Mouse (Mus musculus) midbrain, embryonic 13.5 days (tissue): ENCODE data around the gene Pak6. TPM values are rescaled to one million over a fixed set of nuclear protein-coding genes. Genes with fewer than 3 reads are reported as not detected.

ENCODE experiments used
- ATAC-seq: fragments of 200-750 bp; cut with Nextera tagmentation; 2 replicates; pipeline ENCODE4 v1.8.0; 2017; ENCODE audit warnings: mild to moderate bottlenecking, moderate TSS enrichment, moderate library complexity
- H3K27ac ChIP-seq: fragments of 300-500 bp; sonication (generic); 2 replicates; pipeline ENCODE4 v1.5.1; 2015; ENCODE audit warnings: inconsistent platforms, mild to moderate bottlenecking, moderate library complexity
- H3K27me3 ChIP-seq: fragments of 300-500 bp; sonication (generic); 2 replicates; pipeline ENCODE4 v1.6.1; 2015; ENCODE audit warnings: mild to moderate bottlenecking, inconsistent platforms
- H3K36me3 ChIP-seq: fragments of 300-500 bp; sonication (generic); 2 replicates; pipeline ENCODE4 v1.6.1; 2015; ENCODE audit warnings: mild to moderate bottlenecking, inconsistent platforms
- H3K4me1 ChIP-seq: fragments of 300-500 bp; sonication (generic); replicated peaks from 2 replicates; pipeline ENCODE4 v1.6.1; 2015; ENCODE audit warnings: inconsistent platforms
- H3K4me2 ChIP-seq: fragments of 300-500 bp; sonication (generic); replicated peaks from 2 replicates; pipeline ENCODE4 v1.6.1; 2015; ENCODE audit warnings: moderate library complexity, mild to moderate bottlenecking, inconsistent platforms
- H3K4me3 ChIP-seq: fragments of 300-500 bp; sonication (generic); replicated peaks from 2 replicates; pipeline ENCODE4 v1.5.1; 2015; ENCODE audit warnings: mild to moderate bottlenecking, inconsistent platforms
- H3K9ac ChIP-seq: fragments of 300-500 bp; sonication (generic); replicated peaks from 2 replicates; pipeline ENCODE4 v1.6.1; 2015; ENCODE audit warnings: mild to moderate bottlenecking, inconsistent platforms
- H3K9me3 ChIP-seq: fragments of 300-500 bp; sonication (generic); 2 replicates; pipeline ENCODE4 v1.6.1; 2016; ENCODE audit warnings: mild to moderate bottlenecking, inconsistent platforms
- WGBS: fragments of 180-500 bp; shearing (Covaris S2); methylation state at CpG from one replicate; pipeline ENCODE4 v1.1.7; 2015; 5-methylcytosine and 5-hydroxymethylcytosine counted together
- polyA plus RNA-seq: library from polyadenylated mRNA; unstranded; fragments of >200 nt; fragmentation: Nextera tagmentation; extraction: Ambion mirVana; gene quantifications from 2 replicates; pipeline ENCODE4 v1.2.1, GENCODE M21; 2015

Pak6 gene
- polyA plus RNA-seq, 1 experiment from 2014 or later = 21.1 TPM

- no peak for ATAC-seq
- Histone ChIP-seq H3K4me1 (peaks cover 8% of the 10 kb centered on the region; the same call in 1 of the 2 replicates), H3K9ac (no peak overlapping the region), H3K4me2 (no peak overlapping the region), H3K27ac (no peak overlapping the region), H3K4me3 (no peak overlapping the region), H3K36me3 (no peaks in the 10 kb centered on the region), H3K27me3 (peaks cover 18% of the 10 kb centered on the region), H3K9me3 (no peaks in the 10 kb centered on the region)
- WGBS = 84% methylated on average over 15 of the region's 15 CpGs
Observed at GRCm38 (mm10) chr2:118723693-118724486, 60.8 kb downstream of the Pak6 start.

- 85% methylated on average over 4 of the region's 4 CpGs for WGBS
- H3K4me2 ChIP-seq = no peak overlapping the region
- peaks cover 8% of the 10 kb centered on the region; the same call in 1 of the 2 replicates for H3K4me1 ChIP-seq
- no peak overlapping the region for H3K27ac ChIP-seq
- H3K27me3 ChIP-seq = peaks cover 29% of the 10 kb centered on the region
- no peaks in the 10 kb centered on the region for H3K9me3 ChIP-seq
- H3K4me3 ChIP-seq = no peak overlapping the region
- no peak for ATAC-seq
- H3K9ac ChIP-seq = no peak overlapping the region
- H3K36me3 ChIP-seq = no peaks in the 10 kb centered on the region
Observed at GRCm38 (mm10) chr2:118725511-118725910, 62.4 kb downstream of the Pak6 start.

GRCm38 (mm10) chr2:118726873-118727272 is 63.8 kb downstream of the Pak6 start:
- no peak overlapping the region for H3K4me2 ChIP-seq
- H3K4me3 ChIP-seq = no peak overlapping the region
- H3K9ac ChIP-seq = no peak overlapping the region
- H3K9me3 ChIP-seq = no peaks in the 10 kb centered on the region
- WGBS = 84% methylated on average over 2 of the region's 2 CpGs
- ATAC-seq = no peak
- no peaks in the 10 kb centered on the region for H3K36me3 ChIP-seq
- H3K4me1 ChIP-seq = peaks cover 8% of the 10 kb centered on the region; the same call in 1 of the 2 replicates
- no peak overlapping the region for H3K27ac ChIP-seq
- peaks cover 35% of the 10 kb centered on the region for H3K27me3 ChIP-seq

GRCm38 (mm10) chr2:118727911-118728310 is 64.8 kb downstream of the Pak6 start:
- Histone ChIP-seq H3K9me3 (no peaks in the 10 kb centered on the region), H3K4me1 (peaks cover 8% of the 10 kb centered on the region; the same call in 1 of the 2 replicates), H3K4me3 (no peak overlapping the region), H3K36me3 (no peaks in the 10 kb centered on the region), H3K9ac (no peak overlapping the region), H3K4me2 (no peak overlapping the region), H3K27ac (no peak overlapping the region), H3K27me3 (peaks cover 40% of the 10 kb centered on the region)
- WGBS = 33% methylated on average over 9 of the region's 9 CpGs
- ATAC-seq = no peak

- Histone ChIP-seq H3K36me3 (no peaks in the 10 kb centered on the region), H3K4me1 (peaks cover 8% of the 10 kb centered on the region; the same call in 1 of the 2 replicates), H3K4me2 (no peak within 1 kb of the TSS), H3K4me3 (no peak within 1 kb of the TSS), H3K27me3 (peaks cover 42% of the 10 kb centered on the region), H3K9ac (peak within 1 kb of the TSS; percentile 19; the same call in 1 of the 2 replicates), H3K9me3 (no peaks in the 10 kb centered on the region), H3K27ac (no peak within 1 kb of the TSS)
- 0 out of 2 replicates have a peak, but pooled peaks have one; percentile 56 for ATAC-seq
- WGBS = 24% methylated on average over 7 of the region's 7 CpGs
Observed at GRCm38 (mm10) chr2:118728337-118728736, 65.2 kb downstream of the Pak6 start, which contains the start of gene Plcb2. Gene Plcb2 (minus strand): TSS chr2:118728438.

GRCm38 (mm10) chr2:118729194-118729593 is 66.1 kb downstream of the Pak6 start:
- peaks cover 39% of the 10 kb centered on the region for H3K27me3 ChIP-seq
- 58% methylated on average over 4 of the region's 4 CpGs for WGBS
- no peak for ATAC-seq

GRCm38 (mm10) chr2:118729816-118730621 is 66.9 kb downstream of the Pak6 start:
- H3K27ac ChIP-seq = no peak overlapping the region
- ATAC-seq = no peak
- H3K4me3 ChIP-seq = no peak overlapping the region
- no peak overlapping the region for H3K9ac ChIP-seq
- 24% methylated on average over 8 of the region's 8 CpGs for WGBS
- H3K36me3 ChIP-seq = no peaks in the 10 kb centered on the region
- no peak overlapping the region for H3K4me2 ChIP-seq
- H3K27me3 ChIP-seq = peaks cover 39% of the 10 kb centered on the region
- H3K9me3 ChIP-seq = no peaks in the 10 kb centered on the region
- H3K4me1 ChIP-seq = peaks cover 11% of the 10 kb centered on the region; the same call in 1 of the 2 replicates

More at GRCm38 (mm10) chr2:118729194-118729593, 66.1 kb downstream of the Pak6 start:
- Histone ChIP-seq H3K4me2 (no peak overlapping the region), H3K4me1 (peaks cover 11% of the 10 kb centered on the region; the same call in 1 of the 2 replicates), H3K9me3 (no peaks in the 10 kb centered on the region), H3K9ac (no peak overlapping the region), H3K36me3 (no peaks in the 10 kb centered on the region), H3K4me3 (no peak overlapping the region), H3K27ac (no peak overlapping the region)

GRCm38 (mm10) chr2:118730622-118730915 is 67.5 kb downstream of the Pak6 start:
- no peak overlapping the region for H3K27ac ChIP-seq
- peaks cover 11% of the 10 kb centered on the region; the same call in 1 of the 2 replicates for H3K4me1 ChIP-seq
- ATAC-seq = 0 out of 2 replicates have a peak, but pooled peaks have one; percentile 20
- 5% methylated on average over 3 of the region's 3 CpGs for WGBS
- peaks cover 39% of the 10 kb centered on the region for H3K27me3 ChIP-seq
- no peaks in the 10 kb centered on the region for H3K36me3 ChIP-seq
- no peak overlapping the region for H3K4me3 ChIP-seq
- H3K4me2 ChIP-seq = no peak overlapping the region
- H3K9ac ChIP-seq = no peak overlapping the region
- H3K9me3 ChIP-seq = no peaks in the 10 kb centered on the region

GRCm38 (mm10) chr2:118731981-118732380 is 68.9 kb downstream of the Pak6 start:
- H3K9me3 ChIP-seq = no peaks in the 10 kb centered on the region
- H3K27ac ChIP-seq = no peak overlapping the region
- no peak overlapping the region for H3K4me3 ChIP-seq
- H3K4me1 ChIP-seq = peaks cover 11% of the 10 kb centered on the region; the same call in 1 of the 2 replicates
- peaks cover 35% of the 10 kb centered on the region for H3K27me3 ChIP-seq
- no peak for ATAC-seq
- 88% methylated on average over 5 of the region's 5 CpGs for WGBS
- H3K9ac ChIP-seq = no peak overlapping the region
- H3K4me2 ChIP-seq = no peak overlapping the region
- no peaks in the 10 kb centered on the region for H3K36me3 ChIP-seq

- WGBS = 46% methylated on average over 5 of the region's 5 CpGs
- Histone ChIP-seq H3K9me3 (no peaks in the 10 kb centered on the region), H3K4me3 (no peak overlapping the region), H3K4me1 (peaks cover 7% of the 10 kb centered on the region; the same call in 1 of the 2 replicates), H3K9ac (no peak overlapping the region), H3K36me3 (no peaks in the 10 kb centered on the region), H3K27me3 (peaks cover 28% of the 10 kb centered on the region), H3K27ac (no peak overlapping the region), H3K4me2 (no peak overlapping the region)
- no peak for ATAC-seq
Observed at GRCm38 (mm10) chr2:118733341-118733740, 70.2 kb downstream of the Pak6 start.

GRCm38 (mm10) chr2:118740341-118740740 is 77.2 kb downstream of the Pak6 start:
- H3K27ac ChIP-seq = no peak overlapping the region
- no peaks in the 10 kb centered on the region for H3K9me3 ChIP-seq
- H3K9ac ChIP-seq = no peak overlapping the region
- H3K4me1 ChIP-seq = peaks cover 11% of the 10 kb centered on the region
- H3K4me2 ChIP-seq = no peak overlapping the region
- H3K36me3 ChIP-seq = no peaks in the 10 kb centered on the region
- no peak overlapping the region for H3K4me3 ChIP-seq
- 73% methylated on average over 3 of the region's 3 CpGs for WGBS
- H3K27me3 ChIP-seq = peaks cover 28% of the 10 kb centered on the region
- ATAC-seq = no peak

- no peak overlapping the region for H3K27ac ChIP-seq
- H3K9ac ChIP-seq = no peak overlapping the region
- peaks cover 28% of the 10 kb centered on the region for H3K27me3 ChIP-seq
- no peak overlapping the region for H3K4me2 ChIP-seq
- no peak overlapping the region for H3K4me3 ChIP-seq
- ATAC-seq = no peak
- 79% methylated on average over 9 of the region's 9 CpGs for WGBS
- peaks cover 11% of the 10 kb centered on the region for H3K4me1 ChIP-seq
- H3K9me3 ChIP-seq = no peaks in the 10 kb centered on the region
- H3K36me3 ChIP-seq = no peaks in the 10 kb centered on the region
Observed at GRCm38 (mm10) chr2:118741183-118741582, 78.1 kb downstream of the Pak6 start.
